Mouse (Mus musculus) embryonic facial prominence, embryonic 11.5 days (tissue): ENCODE measurements around the gene Hnrnpu. TPM values are rescaled to one million over a fixed set of nuclear protein-coding genes. Genes with fewer than 3 reads are reported as not detected.

Experiments used
- ATAC-seq: fragments of 200-750 bp; cut with Nextera tagmentation; replicated peaks from 2 replicates; pipeline ENCODE4 v1.8.0; 2017; ENCODE audit warnings: low read depth; ENCODE audit not compliant: insufficient number of reproducible peaks, low FRiP score, low TSS enrichment
- DNase-seq: peaks from one replicate; pipeline ENCODE4 v3.0.0-alpha.2; 2015; ENCODE audit warnings: low spot score
- H3K27ac ChIP-seq: fragments of 300-500 bp; sonication (generic); replicated peaks from 2 replicates; pipeline ENCODE4 v1.5.1; 2014; ENCODE audit warnings: mild to moderate bottlenecking, low read depth, low read length, control low read depth
- H3K27me3 ChIP-seq: fragments of 300-500 bp; sonication (generic); 2 replicates; pipeline ENCODE4 v1.6.1; 2014; ENCODE audit warnings: mild to moderate bottlenecking, low read length, moderate library complexity, mixed read lengths; ENCODE audit not compliant: control insufficient read depth, insufficient read depth
- H3K36me3 ChIP-seq: fragments of 300-500 bp; sonication (generic); replicated peaks from 2 replicates; pipeline ENCODE4 v1.6.1; 2014; ENCODE audit warnings: low read depth, mild to moderate bottlenecking, low read length, moderate library complexity, mixed read lengths; ENCODE audit not compliant: control insufficient read depth, insufficient read depth
- H3K4me1 ChIP-seq: fragments of 300-500 bp; sonication (generic); 2 replicates; pipeline ENCODE4 v1.6.1; 2014; ENCODE audit warnings: low read length, mixed read lengths; ENCODE audit not compliant: control insufficient read depth, insufficient read depth
- H3K4me2 ChIP-seq: fragments of 300-500 bp; sonication (generic); 2 replicates; pipeline ENCODE4 v1.6.1; 2014; ENCODE audit warnings: low read depth, mild to moderate bottlenecking, control low read depth, low read length, moderate library complexity
- H3K4me3 ChIP-seq: fragments of 300-500 bp; sonication (generic); 2 replicates; pipeline ENCODE4 v1.5.1; 2014; ENCODE audit warnings: low read depth, low read length, control low read depth
- H3K9ac ChIP-seq: fragments of 300-500 bp; sonication (generic); replicated peaks from 2 replicates; pipeline ENCODE4 v1.6.1; 2014; ENCODE audit warnings: mild to moderate bottlenecking, control low read depth, low read length
- H3K9me3 ChIP-seq: fragments of 300-500 bp; sonication (generic); replicated peaks from 2 replicates; pipeline ENCODE4 v1.6.1; 2016; ENCODE audit warnings: mild to moderate bottlenecking, low read length, inconsistent platforms, mixed read lengths; ENCODE audit not compliant: control insufficient read depth
- WGBS: fragments of 180-500 bp; shearing (Covaris S2); extraction: QIAGEN DNeasy Blood & Tissue Kit; methylation state at CpG from one replicate; pipeline ENCODE4 v1.1.7; 2014; 5-methylcytosine and 5-hydroxymethylcytosine counted together
- polyA plus RNA-seq: library from polyadenylated mRNA; unstranded; fragments of >200 nt; fragmentation: Nextera tagmentation; extraction: Ambion mirVana; gene quantifications from 2 replicates; pipeline ENCODE4 v1.2.1, GENCODE M21; 2014

Hnrnpu gene
- polyA plus RNA-seq, 1 experiment from 2014 or later, result 953 TPM

DNA sequence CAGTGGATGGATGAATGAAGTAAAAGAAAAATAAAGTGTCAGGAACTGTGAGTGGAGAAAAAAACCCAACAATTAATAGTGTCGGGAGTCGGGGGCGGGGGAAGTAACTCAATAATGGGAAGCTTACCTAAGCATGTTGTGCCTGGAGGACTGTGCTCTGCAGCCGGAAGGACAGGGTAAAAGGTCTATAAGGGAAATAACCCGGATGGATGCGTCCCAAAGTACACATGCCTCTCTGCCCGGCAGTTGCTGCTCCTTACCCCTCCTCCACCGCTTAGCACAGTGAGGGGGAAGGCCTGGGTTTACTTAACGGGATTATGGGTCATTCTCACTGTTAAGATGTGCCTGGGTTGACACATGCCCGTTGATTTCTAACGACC, 31.7 kb upstream of the Hnrnpu start:
- peak overlapping the region; percentile 65; the same call in 1 of the 2 replicates for H3K27ac ChIP-seq

DNA sequence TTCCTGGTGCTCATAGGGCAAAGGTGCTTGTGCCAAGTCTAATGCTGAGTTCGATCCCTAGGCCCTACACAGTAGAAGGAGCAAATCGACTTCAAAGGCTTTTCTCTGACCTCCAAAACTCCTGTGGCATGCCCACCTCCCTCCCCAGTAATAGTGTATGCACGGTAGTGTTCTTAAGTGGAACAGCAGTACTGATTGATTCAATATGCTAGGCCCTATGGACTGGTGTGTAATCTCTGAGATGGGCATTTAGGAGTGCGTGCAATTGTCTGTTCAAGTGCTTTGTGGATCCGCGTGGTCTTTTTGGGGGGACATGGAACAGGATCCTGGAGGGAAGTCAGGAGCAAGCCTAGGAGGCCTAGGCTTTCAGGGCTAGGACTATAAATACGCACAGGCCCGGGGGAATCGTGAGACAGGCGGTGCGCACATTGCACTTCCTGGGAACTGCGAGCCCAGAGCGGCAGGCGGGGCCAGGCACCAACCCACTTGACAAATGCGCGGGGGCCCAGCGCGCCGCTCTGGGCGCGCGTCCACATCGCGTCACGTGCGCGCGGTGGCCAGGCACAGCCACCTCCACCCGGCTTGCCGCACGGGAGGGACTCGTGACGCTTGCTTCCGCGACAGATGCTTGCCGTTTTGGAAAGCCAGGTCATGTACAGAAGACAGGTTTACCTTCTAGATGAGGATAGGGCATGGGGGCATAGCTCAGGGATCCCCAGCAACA, 31.1 kb upstream of the Hnrnpu start:
- Histone ChIP-seq H3K9ac (peak overlapping the region; percentile 70), H3K9me3 (no peaks in the 10 kb centered on the region), H3K27ac (peak overlapping the region; percentile 65), H3K27me3 (no peaks in the 10 kb centered on the region), H3K4me2 (peak overlapping the region; percentile 86), H3K36me3 (no peaks in the 10 kb centered on the region), H3K4me1 (no peaks in the 10 kb centered on the region), H3K4me3 (peak overlapping the region; percentile 42)
- peak; percentile 90 for ATAC-seq
- DNase-seq, result peak; percentile 84
- WGBS, result 2% methylated on average over 36 of the region's 36 CpGs

More for the DNA sequence above, 31.7 kb upstream of the Hnrnpu start:
- peak; percentile 77 for ATAC-seq
- Histone ChIP-seq H3K36me3 (no peaks in the 10 kb centered on the region), H3K4me3 (peak overlapping the region; percentile 42), H3K9ac (peak overlapping the region; percentile 70), H3K4me2 (peak overlapping the region; percentile 86), H3K4me1 (no peaks in the 10 kb centered on the region), H3K27me3 (no peaks in the 10 kb centered on the region), H3K9me3 (no peaks in the 10 kb centered on the region)
- DNase-seq, result peak; percentile 64
- 2% methylated on average over 11 of the region's 11 CpGs for WGBS

DNA sequence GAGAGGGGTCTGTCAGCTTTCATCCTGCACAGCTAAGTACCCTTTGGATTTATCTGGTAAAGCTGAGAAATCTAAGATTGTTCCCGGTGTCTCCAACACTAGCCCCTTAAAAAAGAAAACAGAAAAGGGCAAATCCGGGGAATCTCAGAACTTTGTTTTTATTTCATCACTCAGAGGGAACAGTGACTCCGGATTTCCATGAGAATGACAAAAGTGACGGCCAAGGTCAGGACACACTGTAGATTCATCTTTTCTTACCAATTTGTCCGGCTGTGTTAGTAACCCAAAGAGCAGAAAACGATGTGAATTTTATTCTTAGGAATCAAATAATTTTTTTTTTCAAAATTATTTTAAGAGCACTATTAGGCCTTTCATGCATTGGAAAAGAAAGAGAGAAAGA, 30.5 kb upstream of the Hnrnpu start:
- WGBS, result 62% methylated on average over 6 of the region's 6 CpGs
- H3K4me3 ChIP-seq, result no peak overlapping the region

DNA sequence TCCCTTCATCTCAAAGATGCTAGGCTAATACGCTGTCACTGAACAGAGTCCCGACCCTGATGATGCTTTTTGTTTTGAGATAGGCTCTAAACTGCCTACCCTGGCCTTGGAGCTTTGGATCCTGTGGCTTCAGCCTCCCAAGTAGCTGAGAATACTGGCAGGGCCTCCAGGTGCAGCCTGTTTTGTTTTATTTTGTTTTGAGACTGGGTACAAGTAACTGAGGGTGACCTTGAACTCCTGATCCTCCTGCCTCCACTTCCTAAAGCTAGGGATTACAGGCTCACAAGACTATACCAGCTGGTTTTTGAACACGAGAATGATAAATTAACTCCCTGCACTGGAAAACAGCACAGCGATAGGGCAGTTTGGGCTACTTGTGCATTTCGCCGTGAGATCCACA, 27.6 kb upstream of the Hnrnpu start:
- H3K36me3 ChIP-seq, result no peaks in the 10 kb centered on the region
- no peak overlapping the region for H3K27ac ChIP-seq
- no peaks in the 10 kb centered on the region for H3K9me3 ChIP-seq
- no peak overlapping the region for H3K4me2 ChIP-seq
- H3K4me3 ChIP-seq, result no peak overlapping the region
- no peaks in the 10 kb centered on the region for H3K27me3 ChIP-seq
- no peak overlapping the region for H3K9ac ChIP-seq
- 83% methylated on average over 6 of the region's 6 CpGs for WGBS
- DNase-seq (no peak), ATAC-seq (no peak)
- no peaks in the 10 kb centered on the region for H3K4me1 ChIP-seq

More for the DNA sequence above, 30.5 kb upstream of the Hnrnpu start:
- no peak overlapping the region for H3K9ac ChIP-seq
- no peaks in the 10 kb centered on the region for H3K27me3 ChIP-seq
- no peak overlapping the region for H3K27ac ChIP-seq
- no peak for ATAC-seq
- DNase-seq, result no peak
- H3K36me3 ChIP-seq, result no peaks in the 10 kb centered on the region
- H3K9me3 ChIP-seq, result no peaks in the 10 kb centered on the region
- H3K4me1 ChIP-seq, result no peaks in the 10 kb centered on the region
- H3K4me2 ChIP-seq, result no peak overlapping the region

DNA sequence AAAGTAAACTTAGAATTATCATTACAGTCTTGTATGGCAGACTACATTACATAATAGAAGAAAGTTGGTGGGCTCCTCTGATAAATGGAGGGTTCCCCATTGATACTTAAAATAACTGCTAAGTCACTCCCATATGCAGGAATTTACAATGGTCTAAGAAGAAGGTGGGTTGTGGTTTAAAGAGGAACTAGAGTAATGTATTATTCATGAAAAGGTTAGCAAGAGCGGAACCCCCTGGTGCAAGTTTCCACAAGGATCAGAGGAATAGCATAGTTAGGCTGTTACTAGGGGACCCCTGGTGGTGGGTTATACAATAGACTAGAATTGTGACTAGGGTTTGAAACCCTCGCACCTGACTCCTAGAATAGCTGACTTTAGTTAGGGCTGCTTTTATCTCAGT, 23.1 kb upstream of the Hnrnpu start:
- H3K4me1 ChIP-seq, result no peaks in the 10 kb centered on the region
- H3K36me3 ChIP-seq, result no peaks in the 10 kb centered on the region

DNA sequence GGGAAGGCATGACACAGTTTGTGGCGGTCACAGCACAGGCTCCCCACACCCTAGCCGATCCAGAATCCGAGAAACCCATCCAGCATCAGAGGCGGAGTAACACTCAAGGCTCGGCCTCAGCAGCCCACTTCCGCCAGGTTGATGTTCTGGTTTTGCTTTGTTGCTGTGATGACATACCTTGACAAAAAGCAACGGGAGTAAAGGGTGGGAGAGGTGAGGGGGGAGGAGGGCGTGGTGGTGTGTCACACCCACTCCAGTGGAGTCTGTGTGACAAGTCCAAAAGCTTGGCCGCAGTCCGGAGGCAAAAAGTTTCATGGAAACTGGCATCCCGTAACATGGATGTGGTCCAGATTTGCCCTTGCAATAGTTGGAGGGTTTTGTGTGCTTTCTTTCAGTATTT, 22.7 kb upstream of the Hnrnpu start:
- WGBS, result 84% methylated on average over 11 of the region's 11 CpGs
- Histone ChIP-seq H3K9ac (no peak overlapping the region), H3K9me3 (no peaks in the 10 kb centered on the region), H3K4me3 (no peak overlapping the region), H3K27ac (no peak overlapping the region), H3K36me3 (no peaks in the 10 kb centered on the region), H3K4me1 (no peaks in the 10 kb centered on the region), H3K27me3 (no peaks in the 10 kb centered on the region), H3K4me2 (no peak overlapping the region)
- ATAC-seq (no peak), DNase-seq (no peak)

More for the DNA sequence above, 23.1 kb upstream of the Hnrnpu start:
- 75% methylated on average over 2 of the region's 2 CpGs for WGBS
- Histone ChIP-seq H3K9ac (no peak overlapping the region), H3K4me3 (no peak overlapping the region), H3K27ac (no peak overlapping the region), H3K9me3 (no peaks in the 10 kb centered on the region), H3K4me2 (no peak overlapping the region), H3K27me3 (no peaks in the 10 kb centered on the region)
- peak; percentile 29 for DNase-seq
- ATAC-seq, result no peak

DNA sequence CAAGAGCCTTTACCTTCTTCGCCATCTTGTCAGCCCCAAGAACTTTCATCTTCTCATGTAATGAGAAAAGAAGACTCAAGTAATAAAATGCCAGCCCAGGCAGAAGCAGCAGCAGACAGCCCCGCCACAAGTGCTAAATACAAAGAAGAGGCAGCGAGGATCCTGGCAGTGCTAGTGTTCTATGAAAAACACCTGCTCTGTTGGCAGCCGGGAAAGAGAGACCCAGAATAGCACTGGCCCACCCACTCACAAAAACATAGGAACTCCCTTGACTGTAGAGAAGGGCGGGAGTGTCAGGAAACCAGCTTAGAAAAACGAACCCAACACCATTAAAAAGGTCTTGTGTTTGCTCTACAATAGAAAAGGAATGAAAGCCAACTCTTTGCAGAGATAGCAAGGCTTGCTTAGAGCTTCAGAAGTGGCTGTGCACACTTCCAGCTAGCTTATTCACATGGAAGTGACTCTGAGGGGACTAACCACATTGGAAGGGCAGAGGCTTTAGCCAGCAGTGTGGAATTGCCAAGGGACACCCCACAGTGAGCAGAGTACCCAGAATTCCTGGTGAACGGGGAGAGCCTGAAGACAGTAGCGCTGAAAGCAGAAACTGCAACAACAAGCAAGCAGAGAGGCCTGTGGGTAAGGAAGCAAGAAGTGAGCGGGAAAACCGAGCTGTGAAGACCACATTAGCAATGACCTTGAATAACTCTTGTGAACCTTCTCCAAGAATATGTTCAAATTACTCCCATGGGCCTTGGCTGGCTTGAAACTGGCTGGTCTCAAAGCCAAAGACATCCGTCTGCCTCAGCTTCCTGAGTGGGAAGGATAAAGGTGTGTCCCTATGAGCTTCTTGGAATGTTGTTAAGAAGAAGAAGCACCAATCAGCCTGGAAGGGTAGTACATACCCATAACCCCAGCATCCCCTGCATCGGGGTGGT, 20.4 kb upstream of the Hnrnpu start:
- H3K4me3 ChIP-seq, result no peak overlapping the region
- DNase-seq, result no peak
- 65% methylated on average over 12 of the region's 12 CpGs for WGBS
- H3K27ac ChIP-seq, result no peak overlapping the region
- ATAC-seq, result no peak
- H3K4me2 ChIP-seq, result no peak overlapping the region
- no peaks in the 10 kb centered on the region for H3K36me3 ChIP-seq
- H3K4me1 ChIP-seq, result no peaks in the 10 kb centered on the region
- no peaks in the 10 kb centered on the region for H3K9me3 ChIP-seq
- H3K27me3 ChIP-seq, result no peaks in the 10 kb centered on the region
- H3K9ac ChIP-seq, result no peak overlapping the region

DNA sequence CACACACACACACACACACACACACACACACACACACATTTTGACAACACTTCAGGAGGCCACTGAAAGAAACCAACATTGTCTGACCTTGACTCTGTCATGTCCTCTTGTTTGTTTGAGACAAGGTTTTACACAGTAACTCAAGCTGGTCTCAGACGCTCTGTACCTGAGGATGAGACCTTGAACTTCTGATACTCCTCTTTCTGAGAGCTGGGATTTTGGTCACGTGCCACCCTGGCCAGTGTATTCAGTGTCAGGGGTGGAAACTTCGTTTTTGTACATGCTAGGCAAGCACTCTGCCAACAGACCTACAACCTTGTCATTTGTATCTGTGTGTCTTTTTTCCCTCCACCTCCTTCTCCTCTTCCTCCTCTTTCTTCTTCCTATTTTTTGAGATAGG, 17.0 kb upstream of the Hnrnpu start:
- H3K4me2 ChIP-seq, result no peak overlapping the region

More for the DNA sequence above, 17.0 kb upstream of the Hnrnpu start:
- Histone ChIP-seq H3K4me3 (no peak overlapping the region), H3K27me3 (no peaks in the 10 kb centered on the region), H3K9me3 (no peaks in the 10 kb centered on the region), H3K9ac (no peak overlapping the region), H3K4me1 (no peaks in the 10 kb centered on the region), H3K36me3 (no peaks in the 10 kb centered on the region), H3K27ac (no peak overlapping the region)
- no peak for DNase-seq
- 60% methylated on average over 3 of the region's 3 CpGs for WGBS
- ATAC-seq, result no peak
